Mouse (Mus musculus): Measurements from ENCODE around the gene Scn1b.
A peak's percentile ranks its signal among the peaks of the same experiment; 100 is the strongest.

Gene Scn1b

GRCm38 (mm10) chr7:31149271-31149670 lies 22.5 kb upstream of the Scn1b start:
- no peak for DNase-seq (ENCODE audit: low read depth)

GRCm38 (mm10) chr7:31148756-31149155 lies 22.0 kb upstream of the Scn1b start:
- DNase-seq (ENCODE audit: low read depth), result no peak

- no peak for DNase-seq (ENCODE audit: low read depth)
Measured at GRCm38 (mm10) chr7:31148086-31148485, 21.3 kb upstream of the Scn1b start.

GRCm38 (mm10) chr7:31145596-31146160 lies 18.9 kb upstream of the Scn1b start:
- no peak for DNase-seq (ENCODE audit: low read depth)

DNA sequence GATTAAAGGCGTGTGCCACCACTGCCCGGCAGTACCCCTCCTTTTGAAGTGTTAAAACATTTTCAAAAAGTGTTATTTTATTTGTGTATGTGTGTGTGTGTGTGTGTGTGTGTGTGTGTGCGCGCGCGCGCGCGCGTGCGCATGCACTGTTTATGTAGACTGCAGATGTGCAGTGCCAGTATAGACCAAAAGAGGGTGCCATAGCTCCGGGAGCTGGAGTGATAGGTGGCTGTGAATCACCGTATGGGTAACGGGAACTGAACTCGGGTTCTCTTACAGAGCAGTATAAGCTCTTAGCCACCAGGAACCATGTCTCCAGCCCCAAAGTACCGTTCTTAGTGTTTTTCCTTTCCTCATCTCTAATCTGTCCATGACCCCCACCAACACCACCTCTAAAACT lies 18.1 kb upstream of the Scn1b start:
- no peak for DNase-seq (ENCODE audit: low read depth)

- no peak for DNase-seq (ENCODE audit: low read depth)
Measured at GRCm38 (mm10) chr7:31140941-31141340, 14.1 kb upstream of the Scn1b start.

DNA sequence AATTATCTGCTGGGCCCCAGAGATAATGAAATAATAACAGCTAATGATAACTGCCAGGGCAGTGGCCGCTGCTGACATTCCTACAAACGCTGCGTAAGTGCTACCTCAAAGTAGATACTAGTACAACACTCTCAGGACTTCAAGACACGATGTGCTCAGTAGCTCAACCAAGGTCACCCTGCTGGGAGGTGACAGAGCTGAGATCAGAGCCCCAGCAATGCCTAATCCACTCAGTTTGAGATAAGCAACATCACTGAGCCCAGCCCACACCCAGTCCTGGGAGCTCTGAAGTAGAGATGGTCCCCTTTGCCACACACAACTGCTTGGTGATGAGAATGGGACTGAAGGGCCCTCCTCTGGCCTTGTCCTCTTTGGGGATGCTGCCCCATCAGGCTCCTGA lies 13.5 kb upstream of the Scn1b start:
- DNase-seq (ENCODE audit: low read depth), result no peak

- DNase-seq (ENCODE audit: low read depth), result no peak
Measured at GRCm38 (mm10) chr7:31139765-31140164, 13.0 kb upstream of the Scn1b start.

DNA sequence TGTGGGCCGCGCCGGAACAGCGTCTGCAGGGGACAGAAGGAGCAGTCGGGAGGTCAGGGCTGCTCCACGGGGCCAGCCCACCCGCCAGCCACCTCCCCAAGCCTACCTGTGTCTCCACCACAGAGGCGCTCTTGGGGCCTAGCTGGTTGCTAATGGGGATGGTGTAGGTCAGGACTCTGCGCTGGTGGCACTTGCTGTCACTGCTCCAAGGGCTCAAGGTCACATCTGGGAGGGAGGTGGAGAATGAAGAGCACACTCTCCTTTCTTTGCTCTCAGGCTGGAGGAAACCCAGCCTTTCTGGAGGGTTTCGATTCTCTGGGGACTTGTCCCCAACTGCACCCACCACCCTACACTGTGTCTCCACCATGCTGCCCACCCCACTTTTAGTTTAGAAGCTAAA lies 8.9 kb upstream of the Scn1b start:
- DNase-seq (ENCODE audit: low read depth), result no peak

DNA sequence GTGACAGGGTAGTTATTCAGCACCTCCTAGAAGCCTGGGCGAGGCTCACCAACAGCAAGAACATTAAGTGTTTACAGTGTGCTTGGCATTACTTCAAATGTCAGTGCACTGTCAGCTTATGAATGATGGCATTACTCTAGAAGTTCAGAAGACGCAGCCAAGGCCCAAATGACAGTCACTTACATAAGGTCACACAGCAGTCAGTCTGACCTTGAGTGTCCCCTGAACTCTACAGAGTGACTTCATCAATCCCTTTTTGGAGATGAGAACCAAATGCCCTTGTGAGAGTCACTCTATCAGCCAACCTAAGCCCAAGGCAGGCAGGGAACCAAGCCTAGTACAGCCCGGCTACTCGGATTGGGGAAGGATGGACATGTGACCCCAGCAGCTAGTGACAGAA lies 5.1 kb upstream of the Scn1b start:
- DNase-seq (ENCODE audit: low read depth), result no peak

DNA sequence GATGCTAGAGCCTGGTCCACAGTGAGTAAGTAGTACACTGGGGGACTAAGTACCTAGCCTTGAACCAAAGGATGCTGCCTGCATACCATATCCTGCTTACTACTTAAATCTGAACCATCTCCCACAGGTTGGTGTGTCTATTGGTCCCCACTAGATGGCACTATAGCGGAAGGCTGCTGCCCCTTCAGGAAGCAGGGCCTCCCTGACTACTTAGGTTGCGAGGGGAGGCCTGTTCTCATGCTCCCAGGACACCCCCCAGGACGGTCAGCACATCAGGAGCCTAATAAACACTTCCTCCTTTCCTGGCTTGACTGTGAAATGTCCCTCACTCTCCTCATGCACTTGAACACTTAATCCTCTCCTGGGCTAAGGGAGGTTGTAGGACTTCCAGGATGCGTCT lies 4.0 kb upstream of the Scn1b start:
- DNase-seq (ENCODE audit: low read depth), result peak; percentile 23

DNA sequence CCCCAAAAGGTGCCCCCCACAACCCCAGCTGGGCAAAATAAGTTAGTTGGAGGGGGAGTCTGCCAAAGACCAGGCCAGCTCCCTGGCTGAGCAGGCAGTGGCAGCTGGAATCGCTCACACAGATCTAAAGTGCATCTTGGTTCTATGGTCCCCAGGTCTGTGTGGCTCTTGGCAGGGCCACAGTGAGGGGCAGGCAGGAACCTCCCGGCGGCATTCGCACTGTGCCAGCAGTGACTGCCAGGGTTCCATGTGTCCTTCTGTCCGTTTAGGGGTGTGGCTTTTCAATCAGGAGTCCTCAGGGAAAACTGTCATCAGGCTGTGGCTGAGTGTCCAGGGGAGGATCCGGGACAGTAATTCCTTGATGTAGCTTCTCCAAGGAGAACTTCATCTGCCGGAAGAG lies 3.4 kb upstream of the Scn1b start:
- DNase-seq (ENCODE audit: low read depth), result no peak

DNA sequence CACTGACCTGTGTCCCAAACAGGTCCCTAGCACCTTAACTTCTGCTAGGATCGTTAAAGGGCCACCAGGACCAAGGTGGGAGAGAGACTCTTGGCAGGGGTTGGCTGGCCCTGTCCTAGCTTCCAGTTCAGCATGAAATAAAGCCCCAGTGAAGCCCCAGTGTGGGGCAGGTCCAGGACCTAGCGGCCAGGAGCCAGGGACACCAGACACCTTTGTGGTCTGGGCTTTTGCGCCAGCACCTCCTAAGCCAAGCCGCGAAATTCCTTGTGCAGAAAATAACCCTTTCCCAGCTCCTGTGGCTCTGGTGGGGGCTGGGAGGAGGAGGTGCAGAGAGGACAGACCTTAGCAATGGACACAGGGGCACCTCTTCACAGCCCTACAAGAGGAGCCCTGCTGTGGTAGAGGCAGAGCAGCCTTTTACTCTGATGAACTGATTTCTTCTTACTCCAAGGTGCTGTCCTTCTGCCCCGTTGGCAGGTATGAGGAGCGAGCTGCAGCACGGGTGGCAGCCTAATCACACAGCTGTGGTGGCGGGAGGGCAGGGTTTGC lies 1.4 kb upstream of the Scn1b start:
- DNase-seq (ENCODE audit: low read depth), result peak; percentile 36

DNA sequence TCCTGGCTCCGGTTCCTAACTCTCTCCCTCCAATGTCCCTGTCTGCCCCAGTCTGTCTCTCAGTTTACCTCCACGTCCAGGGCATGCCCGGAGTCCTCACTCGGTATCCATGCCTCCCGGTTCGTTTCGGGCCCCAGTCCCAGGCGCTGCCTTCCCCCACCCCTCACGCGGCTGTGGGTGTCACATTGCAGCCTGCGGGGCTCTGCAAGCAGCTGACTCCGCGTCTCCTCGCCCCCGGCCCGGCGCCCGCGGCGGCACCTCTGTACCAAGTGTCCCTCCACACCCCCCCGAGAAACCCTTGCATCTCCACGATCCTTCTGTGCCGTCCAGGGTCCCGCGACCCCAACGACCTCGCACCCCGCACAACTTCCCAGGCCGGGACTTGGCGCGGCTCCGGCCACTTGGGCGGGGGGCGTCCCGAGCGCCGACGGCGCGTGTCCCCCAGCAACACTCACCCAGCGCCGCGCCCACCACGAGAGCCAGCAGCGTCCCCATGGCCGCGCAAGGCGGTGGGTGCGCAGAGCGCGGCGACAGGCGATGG lies 522 bp downstream of the Scn1b start:
- DNase-seq (ENCODE audit: low read depth), result no peak

GRCm38 (mm10) chr7:31125116-31125515 lies 1.7 kb downstream of the Scn1b start:
- DNase-seq (ENCODE audit: low read depth), result no peak

DNA sequence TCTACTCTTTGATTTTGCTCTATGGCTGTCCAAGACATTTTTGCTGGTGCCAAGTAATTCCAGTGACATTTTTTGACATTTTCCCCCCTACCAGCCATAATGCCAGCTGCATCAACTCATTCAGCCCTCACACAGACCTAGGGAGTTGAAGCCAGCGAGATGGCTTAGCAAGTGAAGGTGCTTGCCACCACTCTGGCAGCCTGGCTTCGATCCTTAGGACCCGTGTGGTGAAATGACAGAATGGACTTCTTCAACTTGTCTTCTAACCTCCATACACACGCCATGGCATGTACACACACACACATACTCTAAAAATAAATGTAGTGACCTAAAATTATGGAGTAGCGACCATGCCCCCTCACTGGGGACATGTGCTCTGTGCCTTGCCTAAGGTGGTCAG lies 2.4 kb downstream of the Scn1b start:
- no peak for DNase-seq (ENCODE audit: low read depth)

DNA sequence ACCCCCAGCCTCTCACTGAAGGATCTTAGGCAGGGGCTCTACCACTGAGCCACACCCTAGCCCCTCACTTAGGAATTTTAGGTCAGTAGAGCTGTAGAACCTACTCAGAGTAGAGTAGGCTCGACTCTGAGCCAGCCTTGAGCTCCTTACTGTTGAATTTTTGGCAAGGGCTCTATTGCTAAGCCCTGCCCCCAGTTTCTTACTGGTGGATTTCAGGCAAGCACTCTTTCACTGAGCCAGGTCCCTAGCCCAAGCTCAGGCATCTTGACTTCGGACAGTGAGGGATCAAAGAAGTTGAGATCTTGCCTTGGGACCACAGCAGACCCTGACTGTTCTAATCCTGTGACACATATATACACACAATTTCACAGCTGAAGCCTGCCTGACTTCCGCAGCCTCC lies 3.1 kb downstream of the Scn1b start:
- no peak for DNase-seq (ENCODE audit: low read depth)

GRCm38 (mm10) chr7:31122641-31123631 lies 3.9 kb downstream of the Scn1b start:
- no peak for DNase-seq (ENCODE audit: low read depth)

DNA sequence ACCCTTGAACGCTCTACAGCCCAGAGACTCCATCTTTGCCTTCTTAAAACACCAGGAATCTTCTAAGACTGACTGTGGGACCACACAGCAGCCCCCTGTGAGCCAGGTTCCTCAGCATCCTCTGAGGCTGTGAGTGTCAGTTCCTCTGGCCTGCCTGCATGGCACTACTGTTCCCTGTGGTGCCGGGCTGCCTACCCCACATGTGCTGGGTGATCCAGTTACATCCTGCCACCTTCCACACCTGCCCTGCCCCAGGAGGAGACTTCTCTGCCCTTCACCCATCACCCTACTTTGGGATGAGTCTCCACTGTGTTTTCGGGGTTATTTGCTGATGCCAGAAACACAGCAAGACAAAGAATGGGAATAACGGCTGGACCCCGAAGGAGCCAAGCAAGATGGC lies 7.2 kb downstream of the Scn1b start:
- no peak for DNase-seq (ENCODE audit: low read depth)

DNA sequence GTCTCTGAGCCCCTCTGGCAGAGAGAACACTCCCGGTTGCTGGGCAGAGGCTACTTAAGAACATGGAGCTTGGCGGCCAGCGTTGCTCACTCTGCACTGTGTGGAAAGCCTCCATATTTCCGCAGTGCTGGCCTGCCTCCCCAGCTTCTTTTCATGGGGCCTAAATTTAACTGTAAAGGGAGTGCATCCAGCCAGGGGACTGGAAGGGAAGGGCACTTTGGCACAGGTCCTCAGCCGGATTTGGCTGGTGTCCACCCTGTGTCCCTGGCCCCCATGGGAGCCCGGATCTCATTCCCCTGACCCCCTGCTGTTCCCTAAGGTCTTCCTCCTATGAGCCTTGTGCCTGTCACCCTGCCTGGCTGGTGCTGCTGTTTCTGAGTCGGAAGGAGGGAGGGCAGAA lies 8.3 kb downstream of the Scn1b start:
- DNase-seq (ENCODE audit: low read depth), result no peak

- no peak for DNase-seq (ENCODE audit: low read depth)
Measured at GRCm38 (mm10) chr7:31117465-31117864, 9.3 kb downstream of the Scn1b start.

GRCm38 (mm10) chr7:31116721-31117145 lies 10.1 kb downstream of the Scn1b start:
- DNase-seq (ENCODE audit: low read depth), result no peak

GRCm38 (mm10) chr7:31115587-31116043 lies 11.2 kb downstream of the Scn1b start:
- no peak for DNase-seq (ENCODE audit: low read depth)
